In genomic region chr8:126970579-126971313, GRCm38 (mm10) we compare ENCODE assay signal across 8 mouse cellular contexts. TPM values are rescaled to one million over a fixed set of nuclear protein-coding genes. Genes with fewer than 3 reads are reported as not detected.
DNase-seq lines count a peak whose midpoint lies in the region; ATAC-seq lines count a peak whose summit lies in the region.

Gene Rbm34 (minus strand): TSS chr8:126971071.

- intact Hi-C loops in gastrocnemius, postnatal 14 days (cut with DNase I; ENCODE audit: low total_unique reads) = loop anchor here (5.0 kb wide), 1 partner anchor 38 kb away; no protein-coding TSS in a partner anchor
- intact Hi-C loops in left cerebral cortex, postnatal 10 days (cut with DNase I) = loop anchor here (5.0 kb wide), 1 partner anchor 33 kb away; no protein-coding TSS in a partner anchor

- peak; percentile 88 for DNase-seq in adipocyte (ENCODE audit: low spot score)
- DNase-seq in embryo, embryonic 10 days (ENCODE audit: low spot score) = peak; percentile 96
- peak; percentile 88 for DNase-seq in gastrocnemius, postnatal 14 days
- peak; percentile 92 to 93 for DNase-seq in left cerebral cortex, postnatal 10 days (ENCODE audit: extremely low spot score in 1 of 2, low spot score in 2 of 2)
- peak; percentile 90 for DNase-seq in right cerebral cortex, postnatal 25 days
- peak; percentile 89 to 92 for DNase-seq in urinary bladder, postnatal 4 days (ENCODE audit: low spot score in 2 of 2)

- peak; percentile 99 for ATAC-seq in inflammation-experienced regulatory T-cells, adult 6 months
- peak; percentile 97 for ATAC-seq in megakaryocyte-erythroid progenitor cell, adult 5-6 weeks (replicated peaks; ENCODE audit: low FRiP score, low TSS enrichment, poor library complexity, severe bottlenecking)

RNA-seq across cellular contexts. Expression of gene Rbm34, which starts in this region (rescaled TPM):
- 1 to 10 TPM; 4.6 to 5.6 TPM for total RNA-seq in gastrocnemius, postnatal 14 days (2021)
- 10 to 100 TPM; 16.8 to 19.7 (median 17.4) TPM for polyA plus RNA-seq in inflammation-experienced regulatory T-cells, adult 6 months (2017; shearing (Covaris generic))
- total RNA-seq in left cerebral cortex, postnatal 10 days (2021) = 10 to 100 TPM; 17.4 to 18.2 TPM
- 24.4 and 31.7 TPM in 2 replicates for total RNA-seq in megakaryocyte-erythroid progenitor cell, adult 5-6 weeks (2014; fragmentation: Nextera tagmentation)
- total RNA-seq in megakaryocyte-erythroid progenitor cell, adult 5-6 weeks (2017) = 67.7 and 71.4 TPM in 2 replicates

Comparison
In these comparisons a context has a peak if more than half of its experiments do, and no peak if none do; other contexts are left out.
1. Peak in every context shown above with its lines: DNase-seq and ATAC-seq.